Mouse (Mus musculus) right cerebral cortex, postnatal 14 days (tissue): Measurements from ENCODE around the gene Rspo3.

Source experiments
- DNase-seq: peaks from one replicate; pipeline ENCODE4 v3.0.0; 2022

Rspo3 gene

GRCm38 (mm10) chr10:29535546-29536260, at the start of gene Rspo3:
Gene Rspo3, minus strand, starts transcription at chr10:29535867.
- DNase-seq = peak; percentile 40

DNA sequence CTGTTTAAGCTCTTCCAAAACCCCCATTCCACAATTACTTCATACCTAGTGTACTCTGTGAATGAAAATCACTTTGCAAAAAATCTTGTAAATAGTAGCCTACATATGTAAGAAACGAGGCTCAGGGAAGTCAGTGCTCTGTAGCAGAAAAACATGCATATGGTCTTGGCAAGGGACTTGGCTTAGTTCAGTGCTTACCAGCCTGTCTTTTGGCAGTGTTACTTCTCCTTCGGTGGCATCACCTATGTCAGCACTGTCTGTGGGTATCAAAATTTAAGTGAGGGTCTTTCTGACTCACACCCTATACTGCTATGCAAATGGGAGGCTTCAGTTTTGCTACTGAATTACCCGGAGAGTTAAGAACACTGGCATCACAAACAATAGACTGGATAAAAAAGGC, 46.3 kb upstream of the Rspo3 start:
- no peak for DNase-seq

DNA sequence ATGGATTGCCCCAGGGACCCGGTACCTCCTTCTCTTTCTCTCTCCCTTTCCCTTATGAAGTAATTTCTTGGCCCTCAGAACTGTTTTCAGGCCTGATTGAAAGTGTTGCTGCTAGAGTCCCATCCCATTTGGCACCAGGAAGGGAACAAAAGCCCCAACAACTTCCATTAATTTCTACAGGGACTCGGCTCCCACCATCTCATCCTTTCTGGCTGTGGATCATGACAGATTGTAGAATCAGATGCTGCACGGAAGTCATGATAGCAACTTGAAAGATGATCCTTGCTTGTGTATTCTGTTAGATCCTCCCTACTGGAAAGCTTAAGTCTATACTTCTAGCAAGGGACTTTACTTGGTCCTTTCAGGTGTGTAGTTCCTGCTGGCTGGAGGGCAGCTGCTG, 45.8 kb upstream of the Rspo3 start:
- no peak for DNase-seq

DNA sequence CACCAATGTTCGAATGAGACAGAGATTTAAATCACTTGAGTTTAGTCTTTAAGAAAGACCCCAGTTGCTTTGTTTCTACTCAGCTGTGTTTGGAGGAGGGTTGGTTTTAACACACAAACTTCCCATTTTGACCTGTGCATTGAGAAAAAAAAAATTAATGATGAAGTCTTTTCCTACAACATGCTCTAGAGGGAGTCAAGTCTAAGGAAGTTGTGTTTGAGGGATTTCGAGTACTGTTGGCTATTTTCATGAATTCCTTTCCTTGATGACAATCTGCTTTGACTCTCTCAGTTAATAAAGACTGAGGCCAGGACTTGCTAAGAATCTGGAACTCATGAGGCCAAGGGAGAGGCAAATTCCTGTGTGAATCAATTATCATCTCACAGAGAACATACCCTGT, 20.3 kb upstream of the Rspo3 start:
- no peak for DNase-seq

DNA sequence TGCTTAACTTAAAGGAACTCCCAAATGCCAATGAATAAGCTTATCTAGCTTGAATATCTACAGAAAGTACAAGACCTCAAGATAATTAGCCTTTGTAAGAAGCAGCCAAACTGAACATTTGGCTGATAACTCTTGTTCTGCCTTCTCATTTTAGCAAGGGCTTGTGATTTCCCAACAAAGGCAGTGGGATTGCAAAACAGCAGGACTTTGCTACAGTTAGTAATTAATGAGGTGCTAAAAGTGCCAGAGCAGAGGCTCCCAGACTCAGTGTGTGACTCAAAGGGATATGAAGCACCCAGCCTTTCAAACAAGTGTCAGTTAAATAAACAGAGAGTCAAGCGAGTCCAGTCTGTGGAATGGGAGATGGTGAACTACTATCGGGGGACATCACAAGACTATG, 18.7 kb upstream of the Rspo3 start:
- no peak for DNase-seq

DNA sequence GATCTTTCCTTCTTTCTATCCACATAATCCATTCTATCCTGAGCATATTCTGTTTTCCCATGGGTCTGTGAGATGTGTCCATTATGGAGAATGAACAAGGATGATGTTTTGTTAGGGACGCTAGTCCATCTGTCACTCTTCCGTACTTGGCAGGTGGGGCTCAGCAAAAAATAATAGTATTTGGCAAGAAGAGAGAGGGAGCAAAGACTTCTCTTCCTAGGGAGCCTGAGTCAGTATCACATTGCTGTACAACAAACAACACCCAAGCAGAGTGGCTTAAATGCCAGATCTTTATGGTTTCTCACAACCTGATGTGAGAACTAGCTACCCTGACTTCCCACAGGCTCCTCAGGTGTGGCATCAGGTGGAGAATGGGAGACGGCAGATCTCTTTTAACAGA, 7.3 kb upstream of the Rspo3 start:
- DNase-seq = no peak

DNA sequence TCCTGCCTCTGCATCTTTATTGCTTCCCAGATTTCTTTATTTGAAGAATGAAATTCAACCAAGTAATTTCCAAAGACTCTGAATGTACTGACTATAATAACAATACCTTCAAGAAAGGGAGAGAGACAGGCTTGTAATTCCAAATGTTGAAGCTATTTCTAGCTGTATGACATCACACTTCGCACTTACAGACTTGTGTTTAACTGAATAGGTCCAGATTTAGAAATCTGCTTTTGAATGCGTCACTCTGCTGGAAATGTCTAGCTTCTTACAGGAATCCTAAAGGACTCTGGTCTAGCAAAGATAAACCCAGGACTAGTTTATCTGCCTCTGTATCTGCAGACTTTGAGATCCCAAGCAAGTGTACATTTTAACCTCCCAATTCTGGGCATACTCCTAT, 3.8 kb upstream of the Rspo3 start:
- no peak for DNase-seq

GRCm38 (mm10) chr10:29538791-29539190, 3.1 kb upstream of the Rspo3 start:
- DNase-seq = no peak

- DNase-seq = peak; percentile 7
Observed at GRCm38 (mm10) chr10:29534830-29535227, 838 bp downstream of the Rspo3 start.

DNA sequence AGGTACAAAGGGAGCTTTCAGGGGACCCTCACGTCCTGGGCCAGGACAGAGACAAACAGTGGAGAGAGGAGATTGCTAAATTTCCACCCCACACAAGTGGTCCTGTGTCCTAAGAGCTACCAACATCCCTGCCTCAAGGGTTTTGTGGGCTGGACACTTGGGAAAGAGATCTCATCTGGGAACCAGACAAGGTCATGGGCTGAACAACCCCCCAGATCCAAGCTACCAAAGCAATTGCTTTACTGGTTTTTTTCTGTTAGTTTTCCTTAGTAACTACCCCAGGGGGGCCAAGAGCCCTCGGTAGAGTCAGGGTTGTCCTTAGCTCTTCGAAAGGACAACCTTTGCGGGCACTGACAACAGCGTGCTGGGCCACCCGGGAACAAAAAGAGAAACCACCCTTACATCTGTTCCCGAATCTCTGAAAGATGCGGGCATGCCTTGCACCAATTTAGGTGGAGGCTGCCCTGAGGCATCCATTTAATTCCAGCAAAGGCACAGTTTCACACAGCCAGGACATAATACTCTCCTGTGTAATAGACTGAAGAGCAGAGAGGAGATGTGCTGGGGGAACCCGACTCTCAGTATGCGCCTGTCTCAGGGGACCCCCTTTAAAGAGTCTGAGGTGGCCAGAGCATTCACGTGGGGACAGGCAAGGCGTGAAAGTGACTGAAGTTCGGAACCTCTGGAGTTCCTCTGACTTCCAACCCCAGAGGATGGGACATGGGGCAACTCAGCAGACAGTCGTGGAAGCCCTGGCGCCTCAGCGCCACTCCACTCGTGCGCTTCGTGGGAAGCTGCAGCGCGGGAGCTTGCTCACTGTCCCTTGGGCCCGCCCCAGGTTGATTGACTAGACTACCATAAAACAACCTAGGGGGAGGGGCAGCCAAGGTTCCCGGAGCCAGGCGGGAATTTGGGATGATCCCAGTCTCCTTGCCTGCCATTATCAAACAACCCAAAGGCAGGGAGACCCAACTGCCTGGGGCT, 1.5 kb downstream of the Rspo3 start:
- DNase-seq = peak; percentile 35

DNA sequence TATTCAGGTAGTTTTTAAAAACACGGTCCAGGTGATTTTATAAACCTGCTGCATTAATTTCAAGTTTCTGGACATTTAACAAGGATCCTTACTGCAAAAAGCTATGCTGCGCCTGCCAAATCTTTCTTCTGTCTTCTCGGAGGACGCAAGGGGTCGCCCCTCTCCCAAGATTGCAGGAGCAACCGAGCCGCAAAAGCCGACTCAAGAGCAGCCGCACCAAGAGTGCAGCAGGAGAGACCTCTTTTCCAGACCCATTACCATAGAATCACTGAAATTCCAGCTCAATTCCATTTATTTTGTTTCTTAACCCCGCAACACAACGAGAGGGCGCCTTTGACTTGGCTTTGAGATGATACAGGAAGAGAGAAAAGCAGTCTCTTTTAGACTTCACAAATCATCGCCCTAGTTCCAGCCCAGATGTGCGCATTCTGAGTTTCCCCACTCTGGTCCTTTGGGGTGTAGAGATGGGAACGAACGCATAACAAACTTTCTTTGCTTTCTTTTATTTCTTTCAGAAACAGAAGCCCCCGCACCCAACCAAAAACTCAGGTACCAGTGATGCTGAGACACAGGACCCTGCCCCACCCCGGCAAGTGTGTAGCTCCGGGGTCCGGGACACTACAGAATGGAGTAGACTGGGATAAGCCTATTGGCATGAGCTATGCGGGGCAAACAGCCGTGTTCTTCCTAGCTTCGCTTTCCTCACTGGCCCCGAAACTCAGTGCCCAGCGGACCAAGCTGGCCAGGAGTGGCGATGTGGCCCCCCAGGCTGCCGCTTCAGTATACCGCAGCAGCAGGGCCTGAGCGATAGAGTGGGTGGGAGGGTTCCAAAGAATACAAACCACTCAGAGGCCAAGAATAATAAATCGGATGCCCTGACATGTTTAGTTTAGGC, 2.6 kb downstream of the Rspo3 start:
- DNase-seq = peak; percentile 88

DNA sequence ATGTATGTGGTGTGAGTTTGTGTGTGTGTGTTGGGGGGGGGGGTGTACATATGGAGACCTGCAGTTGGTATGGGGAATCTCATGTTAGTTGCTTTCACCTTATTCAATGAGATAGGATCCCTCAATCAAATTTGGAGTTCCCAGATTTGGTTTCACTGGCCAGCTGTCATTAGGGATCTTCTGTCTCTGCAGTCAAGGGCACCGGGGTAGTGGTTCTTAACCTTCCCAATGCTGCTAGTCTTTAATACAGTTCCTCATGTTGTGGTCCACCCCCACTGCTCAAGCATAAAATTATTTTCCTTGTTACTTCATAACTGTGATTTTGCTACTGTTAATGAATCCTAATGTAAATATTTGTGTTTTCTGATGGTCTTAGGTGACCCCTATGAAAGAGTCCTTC, 22.1 kb downstream of the Rspo3 start:
- DNase-seq = no peak

DNA sequence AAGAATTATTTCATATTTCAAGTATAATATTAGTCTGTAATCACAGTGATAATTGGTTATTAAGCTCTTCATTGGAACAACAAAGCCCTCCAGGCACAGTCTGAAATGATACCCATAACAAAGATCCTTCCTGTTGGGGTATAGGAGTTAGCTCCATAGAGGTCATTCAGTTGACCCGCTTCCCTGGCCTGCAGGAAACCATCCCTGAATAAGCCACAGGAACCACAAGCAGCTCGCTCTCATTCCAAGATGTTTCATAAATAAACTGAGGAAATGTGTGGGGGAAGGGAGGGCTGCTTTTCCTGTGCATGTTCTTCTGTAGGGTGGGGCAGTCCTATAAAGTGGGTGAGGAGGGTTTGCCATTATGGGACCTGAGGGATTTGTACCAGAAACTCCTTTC, 27.5 kb downstream of the Rspo3 start:
- no peak for DNase-seq

- no peak for DNase-seq
Observed at GRCm38 (mm10) chr10:29497205-29497822, 38.4 kb downstream of the Rspo3 start.

GRCm38 (mm10) chr10:29493996-29494395, 41.7 kb downstream of the Rspo3 start:
- no peak for DNase-seq

GRCm38 (mm10) chr10:29480945-29481344, 54.7 kb downstream of the Rspo3 start:
- no peak for DNase-seq

GRCm38 (mm10) chr10:29479401-29479800, 56.3 kb downstream of the Rspo3 start:
- DNase-seq = no peak

DNA sequence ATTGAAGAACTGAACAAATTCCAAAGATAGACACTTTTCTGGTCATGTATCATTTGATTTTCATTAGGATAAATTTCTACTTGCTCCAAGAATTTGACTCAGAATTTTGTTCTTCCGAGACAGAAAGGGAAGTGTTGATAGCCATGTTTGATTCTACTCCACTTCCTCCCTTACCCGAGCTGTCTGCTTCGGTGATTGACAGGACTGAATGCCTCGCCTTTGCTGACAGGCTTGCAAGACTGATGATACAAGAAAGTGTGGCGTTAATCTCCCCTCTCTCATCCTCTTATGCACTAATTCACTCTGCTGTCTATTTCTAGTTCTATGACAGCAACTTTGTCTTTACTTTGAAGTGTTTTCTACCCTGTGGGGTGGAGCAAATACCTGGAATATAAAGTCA, 65.2 kb downstream of the Rspo3 start:
- DNase-seq = no peak

GRCm38 (mm10) chr10:29460100-29460499, 75.6 kb downstream of the Rspo3 start:
- no peak for DNase-seq

- no peak for DNase-seq
Observed at GRCm38 (mm10) chr10:29459632-29460031, 76.0 kb downstream of the Rspo3 start.

- no peak for DNase-seq
Observed at GRCm38 (mm10) chr10:29445076-29445475, 90.6 kb downstream of the Rspo3 start.

DNA sequence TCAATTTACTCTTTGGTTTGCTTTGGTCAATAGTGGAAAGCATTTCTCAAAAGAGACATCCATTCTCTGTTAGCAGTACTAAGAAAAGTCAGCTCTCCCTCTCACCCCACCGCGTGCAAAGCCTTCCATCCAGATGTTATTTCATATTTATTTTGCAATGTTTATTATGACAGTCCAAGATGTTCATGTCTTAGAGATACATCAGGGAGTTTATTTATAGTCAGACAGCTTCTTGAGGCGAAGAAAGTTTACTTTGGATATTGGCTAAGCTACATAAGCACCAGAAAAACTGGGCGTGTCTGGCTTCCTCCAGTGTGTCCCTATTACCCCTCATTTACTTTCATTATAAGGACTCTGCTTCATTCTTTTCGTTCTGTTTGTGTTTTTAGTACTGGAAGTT, 94.4 kb downstream of the Rspo3 start:
- DNase-seq = no peak
